Mouse (Mus musculus): Measurements from ENCODE around the gene Macrod2. TPM values are rescaled to one million over a fixed set of nuclear protein-coding genes. Genes with fewer than 3 reads are reported as not detected.

The Macrod2 gene
- total RNA-seq, 2 experiments from 2014 or later = 51.0 to 52.7 TPM

DNA sequence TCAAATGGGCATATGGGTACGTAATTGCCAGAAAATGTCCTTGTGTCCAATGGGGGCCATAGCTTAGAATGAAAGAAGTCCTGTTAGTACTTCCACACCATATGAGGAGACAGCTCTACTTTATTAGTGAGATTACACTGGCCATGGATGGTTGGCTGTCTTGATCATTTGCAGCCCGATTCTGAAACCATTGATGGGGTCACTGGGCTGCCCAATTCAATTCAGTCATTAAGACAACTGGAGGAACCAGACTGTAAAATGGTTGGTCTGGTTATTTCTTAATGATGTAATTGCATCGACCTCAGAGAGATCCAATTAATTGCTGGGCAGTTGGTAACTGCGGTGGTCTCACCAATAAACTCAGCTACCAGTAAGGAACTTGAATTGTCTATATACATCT is 1734.1 kb downstream of the Macrod2 start:
- no peak for DNase-seq (ENCODE audit: low spot score in 2 of 2)

DNA sequence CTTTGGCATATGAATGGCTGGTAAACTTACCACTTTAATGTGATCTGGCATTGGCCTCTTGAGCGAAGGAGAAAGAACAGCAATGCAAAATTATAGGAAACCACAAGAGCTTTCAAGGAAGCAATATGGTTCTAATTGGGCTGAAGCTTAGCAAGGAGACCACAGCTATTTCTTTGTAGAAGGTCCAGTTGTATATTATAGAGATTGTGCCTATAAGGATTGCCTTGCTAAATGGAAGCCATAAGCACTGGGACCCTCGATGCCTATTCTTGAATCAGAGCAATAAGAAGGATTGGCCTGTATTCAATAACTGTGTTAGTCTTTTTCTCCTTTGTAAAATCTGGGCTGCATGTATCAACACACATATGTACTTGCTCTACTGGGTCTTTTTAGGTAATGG is 1754.2 kb downstream of the Macrod2 start:
- DNase-seq (ENCODE audit: low spot score in 2 of 2) = no peak

DNA sequence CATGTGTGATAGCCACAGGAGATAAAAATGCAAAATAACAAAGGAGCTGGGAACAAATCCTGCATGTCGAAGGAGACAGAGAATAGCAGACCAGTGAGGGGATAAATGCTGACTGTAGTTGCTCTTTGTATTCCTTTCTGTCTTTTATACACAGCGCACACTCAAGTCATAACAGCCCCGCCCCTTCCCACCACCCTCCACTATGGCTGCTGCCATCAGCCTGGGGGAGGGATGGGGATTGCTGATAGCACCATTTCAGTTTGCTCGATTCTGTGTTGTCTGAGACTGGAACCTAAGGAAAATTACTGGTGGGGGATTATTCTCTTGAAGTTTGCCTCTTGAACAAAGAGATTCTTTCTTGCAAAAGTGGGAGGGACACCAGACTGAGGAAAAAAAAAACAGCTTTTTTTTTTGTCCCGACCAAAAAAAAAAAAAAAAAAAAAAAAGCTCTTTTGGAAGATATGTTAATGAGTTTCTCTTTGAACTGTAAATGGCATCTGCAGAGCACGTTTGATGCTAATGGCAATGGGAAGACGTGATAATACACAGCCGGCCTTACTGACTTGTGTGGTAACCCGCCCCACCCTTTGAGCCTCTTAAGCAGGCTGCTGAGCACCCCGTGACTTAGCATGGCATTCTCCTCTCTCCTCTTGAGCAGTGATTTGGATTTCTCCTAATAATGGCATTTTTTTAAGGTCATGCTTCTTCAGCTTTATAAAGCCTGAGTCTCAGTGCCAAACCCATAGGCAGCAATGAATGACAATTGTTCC is 1768.6 kb downstream of the Macrod2 start:
- DNase-seq (ENCODE audit: low spot score in 2 of 2) = no peak

DNA sequence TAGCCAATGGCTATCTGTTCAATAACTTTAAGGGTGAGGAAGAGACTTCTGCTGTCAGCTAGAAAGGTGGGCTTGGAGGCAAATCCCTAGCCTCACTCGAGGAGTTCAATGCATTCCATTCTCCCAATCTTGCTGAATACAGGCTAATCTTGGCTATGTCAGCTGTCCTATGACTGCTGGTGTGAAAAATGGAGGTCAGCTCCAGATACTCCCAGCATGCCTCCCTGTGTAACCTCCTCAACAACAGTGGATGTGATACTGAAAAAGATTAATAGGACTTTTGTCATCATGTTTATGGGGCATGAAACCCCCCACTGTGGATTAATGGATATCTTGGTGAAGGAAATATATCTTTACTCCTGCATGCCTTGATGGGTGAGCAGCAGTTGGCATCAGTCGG is 1774.5 kb downstream of the Macrod2 start:
- no peak for DNase-seq (ENCODE audit: low spot score in 2 of 2)

DNA sequence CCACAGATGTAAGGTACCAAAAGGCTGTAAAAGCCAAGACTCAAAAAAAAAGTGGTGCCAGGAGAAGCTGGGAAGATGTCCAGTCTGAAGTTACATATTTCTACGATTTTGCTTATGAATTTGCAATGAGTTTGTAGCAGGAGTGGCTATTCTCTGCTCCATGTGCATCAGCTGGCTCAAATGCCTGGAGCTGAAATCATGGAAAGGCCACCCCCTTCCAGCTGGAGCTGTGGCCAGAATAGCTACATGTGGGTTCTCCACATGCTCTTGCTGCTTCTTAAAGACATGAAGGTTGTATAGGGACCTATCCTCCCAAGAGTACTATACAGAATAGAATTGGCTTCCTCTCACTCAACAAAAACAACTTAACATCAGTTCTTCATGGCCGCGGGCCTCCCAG is 1777.6 kb downstream of the Macrod2 start:
- peak; percentile 36 to 72 for DNase-seq (ENCODE audit: low spot score in 2 of 2)

DNA sequence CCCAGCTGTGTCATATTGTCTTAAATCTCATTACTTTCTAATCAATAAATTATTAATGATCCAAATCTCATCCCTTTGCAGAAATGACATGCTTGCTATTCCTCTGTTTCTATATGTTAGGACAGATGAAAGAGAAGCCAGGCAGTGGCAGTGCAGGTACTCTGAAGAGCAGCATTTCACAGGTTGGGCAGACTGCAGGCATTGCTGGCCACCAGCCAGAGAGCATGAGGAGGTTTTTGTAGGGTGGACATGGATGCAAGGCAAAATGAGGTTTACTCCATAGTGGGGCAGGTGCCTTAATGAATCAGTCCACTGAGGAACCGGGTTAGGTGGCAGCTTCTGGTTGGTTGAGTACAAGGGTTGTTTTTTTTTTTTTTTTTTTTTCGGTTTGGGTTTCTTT is 1778.9 kb downstream of the Macrod2 start:
- no peak for DNase-seq (ENCODE audit: low spot score in 2 of 2)

DNA sequence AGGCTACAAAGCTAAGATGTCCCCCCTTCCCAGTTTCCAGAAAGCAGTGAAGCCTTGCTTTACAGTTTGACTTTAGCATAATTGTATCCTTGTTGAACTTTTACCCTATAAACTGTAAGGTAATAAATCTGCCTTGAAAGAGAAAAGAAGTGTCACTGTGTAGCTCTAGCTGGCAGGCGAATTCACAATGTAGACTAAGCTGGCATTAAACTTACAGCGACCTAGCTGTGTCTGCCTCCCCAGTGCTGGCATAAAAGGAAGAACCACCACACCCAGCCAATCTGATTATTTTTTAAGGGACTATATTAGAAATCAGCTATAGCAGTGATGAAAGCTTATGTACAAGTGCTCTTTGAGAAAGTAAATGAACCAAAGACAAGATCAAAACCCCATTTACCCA is 1791.8 kb downstream of the Macrod2 start:
- DNase-seq (ENCODE audit: low spot score in 2 of 2) = no peak

DNA sequence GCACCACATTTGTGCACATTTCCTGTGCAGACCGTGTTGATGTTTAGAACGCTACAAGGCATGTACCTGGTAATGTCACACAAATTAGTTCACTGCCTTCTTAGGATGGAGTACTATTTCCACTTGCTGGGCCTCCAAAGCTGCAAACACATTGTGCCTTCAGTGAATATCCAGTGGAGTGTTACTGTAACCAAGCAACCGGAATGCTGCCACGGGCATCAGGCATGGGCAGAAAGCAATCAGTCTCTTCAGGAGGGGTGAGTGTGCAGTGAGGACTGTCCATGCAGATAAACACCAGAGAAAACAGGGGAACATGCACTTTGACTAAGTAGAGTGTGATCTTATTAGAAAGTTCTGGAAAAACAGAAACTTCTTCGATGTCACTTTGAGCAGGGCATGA is 1792.3 kb downstream of the Macrod2 start:
- DNase-seq (ENCODE audit: low spot score in 2 of 2) = no peak

DNA sequence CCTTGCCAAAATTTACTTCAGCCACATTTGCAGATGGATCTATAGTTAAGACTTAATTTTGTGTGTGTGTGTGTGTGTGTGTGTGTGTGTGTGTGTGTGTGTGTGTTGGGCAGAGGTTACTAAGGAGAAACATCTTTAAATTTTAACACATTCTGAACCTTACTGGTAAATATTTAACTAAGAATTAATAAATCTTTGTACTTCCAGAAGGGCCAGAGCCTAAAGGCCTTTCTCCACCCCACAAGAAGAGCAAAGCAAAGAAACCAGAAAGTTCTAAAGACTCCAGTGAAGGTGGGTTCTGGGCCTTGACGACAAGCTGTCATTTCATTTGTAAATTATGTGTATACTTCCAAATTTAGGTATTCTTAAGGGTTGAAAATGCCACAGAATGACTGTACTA is 1822.3 kb downstream of the Macrod2 start:
- DNase-seq (ENCODE audit: low spot score in 2 of 2) = no peak

DNA sequence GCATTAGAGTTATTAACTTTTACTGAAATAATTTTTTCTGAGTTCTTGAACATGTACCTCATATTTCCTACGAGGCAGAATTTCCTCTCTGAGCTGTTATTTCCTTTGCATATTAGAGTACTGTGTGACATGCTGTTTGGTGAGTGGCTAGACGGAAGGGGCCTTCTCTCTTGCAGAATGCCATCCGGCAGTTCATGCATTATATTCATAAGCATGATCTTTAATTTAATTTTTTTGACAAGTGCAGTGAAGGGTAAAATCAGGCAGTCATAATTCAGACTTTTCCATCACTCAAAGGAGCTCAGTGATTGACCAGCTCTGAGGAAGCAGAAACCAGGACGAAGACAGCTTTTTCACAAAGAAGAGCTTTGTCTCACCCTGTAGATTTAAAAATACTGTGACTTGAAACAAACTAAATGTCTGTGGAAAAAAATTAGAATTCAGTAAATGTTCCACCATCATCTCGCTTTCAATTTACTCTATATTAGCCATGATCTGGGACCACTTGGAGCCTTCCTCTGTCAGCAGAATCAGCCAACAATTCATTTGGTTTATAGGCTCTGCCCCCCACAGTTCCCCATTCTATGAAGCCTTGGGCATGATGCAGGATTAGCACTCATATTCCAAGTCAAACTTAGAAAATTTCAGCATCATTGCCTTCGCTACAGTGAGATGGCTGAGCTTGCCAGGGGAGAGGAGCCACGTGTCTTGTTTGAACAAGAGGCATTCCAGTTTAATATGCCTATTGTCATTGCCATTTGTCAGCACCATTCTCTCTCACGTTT is 1827.2 kb downstream of the Macrod2 start:
- no peak for DNase-seq (ENCODE audit: low spot score in 2 of 2)

DNA sequence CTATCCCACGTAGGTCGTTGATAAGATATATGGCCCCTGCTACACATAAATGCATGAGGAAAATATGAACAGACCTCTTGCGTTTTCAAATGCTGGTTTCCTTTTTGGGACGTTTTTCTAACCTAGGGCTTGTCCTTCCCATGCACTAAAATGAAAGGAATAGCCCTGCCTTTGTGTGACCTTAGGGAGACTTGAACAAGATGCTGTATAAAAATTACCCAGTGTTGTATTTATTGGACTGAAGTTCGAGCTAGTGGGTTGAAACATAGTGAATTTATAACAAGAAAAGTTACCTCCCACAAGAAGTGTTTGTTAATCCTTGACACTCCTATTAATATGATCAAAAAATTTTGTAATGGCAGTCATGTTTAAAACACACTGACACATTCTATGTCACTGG is 1827.8 kb downstream of the Macrod2 start:
- DNase-seq (ENCODE audit: low spot score in 2 of 2) = no peak

DNA sequence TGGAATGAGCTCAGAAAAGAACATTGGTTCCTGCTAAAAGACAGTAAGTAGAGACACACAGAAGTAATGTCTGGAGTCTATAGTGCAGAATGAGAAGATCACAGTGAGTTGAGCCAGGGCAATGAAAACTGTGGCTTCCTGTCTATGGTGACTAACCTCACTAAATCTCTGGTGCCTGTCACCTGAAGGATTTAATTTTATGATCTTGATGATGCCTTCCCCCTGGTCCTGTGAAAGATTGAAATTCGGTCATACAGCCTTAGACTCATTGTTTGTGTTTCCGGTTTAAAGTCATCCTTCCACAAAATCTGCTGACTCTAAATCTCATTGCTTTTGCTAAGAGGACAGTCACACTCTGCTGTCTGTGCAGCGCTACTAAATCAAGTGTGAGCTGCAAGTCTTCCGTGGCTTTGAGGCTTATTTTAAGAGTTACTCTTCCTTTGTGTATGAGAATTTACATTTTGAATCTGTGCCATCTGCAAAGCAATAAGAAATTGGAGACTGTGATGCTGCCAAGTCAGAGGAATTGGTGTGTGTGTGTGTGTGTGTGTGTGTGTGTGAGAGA is 1836.0 kb downstream of the Macrod2 start:
- no peak for DNase-seq (ENCODE audit: low spot score in 2 of 2)

DNA sequence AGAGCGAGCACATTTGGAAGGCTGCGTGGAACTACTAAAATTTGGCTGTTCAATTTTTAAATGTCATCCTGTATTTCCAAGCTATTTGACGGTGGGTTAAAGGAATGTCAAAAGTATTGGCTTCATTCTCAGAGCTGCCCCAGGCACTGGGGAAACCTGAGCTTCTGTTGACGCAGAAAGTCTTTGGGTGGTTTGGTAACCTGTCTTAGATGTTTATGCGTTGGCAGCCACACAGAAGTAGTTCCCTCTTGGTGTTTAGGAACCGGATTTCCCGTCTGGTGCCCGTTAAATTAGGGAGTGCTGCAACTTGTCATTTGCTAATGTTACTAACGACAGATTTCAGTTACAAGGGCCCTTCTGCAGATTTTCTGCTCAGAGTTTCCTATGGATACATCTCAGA is 1837.7 kb downstream of the Macrod2 start:
- DNase-seq (ENCODE audit: low spot score in 2 of 2) = no peak

DNA sequence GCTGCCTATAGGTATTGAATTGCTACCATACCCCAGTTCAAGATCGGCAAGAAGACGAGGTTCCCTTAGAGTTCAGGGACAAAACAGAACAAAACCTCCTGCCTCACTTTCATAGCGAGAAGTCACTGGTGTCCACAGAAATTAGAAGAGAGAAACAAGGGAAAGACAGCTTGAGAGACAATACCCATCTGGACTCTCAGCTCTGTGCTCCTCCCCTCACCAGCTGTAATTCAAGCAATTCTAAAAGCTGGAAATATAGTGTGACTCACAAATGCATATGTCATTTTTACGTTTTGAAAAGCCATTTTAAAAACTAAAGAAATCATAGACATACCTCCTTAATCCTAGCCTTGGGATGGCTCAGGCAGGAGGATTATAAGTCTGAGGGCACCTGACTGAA is 1848.4 kb downstream of the Macrod2 start:
- DNase-seq (ENCODE audit: low spot score in 2 of 2) = no peak

DNA sequence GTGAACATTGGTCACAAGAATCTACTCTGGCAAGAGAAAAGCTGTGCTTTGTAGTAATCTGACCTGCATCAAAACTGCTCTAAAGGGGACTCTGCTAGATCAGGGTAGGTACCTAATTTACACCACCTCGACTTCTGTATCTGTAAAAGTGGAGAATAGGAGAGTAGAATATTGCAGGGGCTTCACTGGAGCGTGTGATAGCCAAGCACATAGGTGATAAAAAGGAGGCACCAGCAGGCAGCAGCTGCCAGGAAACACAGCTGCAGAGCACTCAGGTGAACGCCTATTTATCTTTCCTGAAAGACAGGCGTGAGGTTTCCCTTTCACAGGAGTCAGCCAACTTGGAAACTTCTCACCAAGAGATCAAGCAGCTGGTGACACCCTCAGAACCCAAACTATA is 1855.3 kb downstream of the Macrod2 start:
- no peak for DNase-seq (ENCODE audit: low spot score in 2 of 2)

DNA sequence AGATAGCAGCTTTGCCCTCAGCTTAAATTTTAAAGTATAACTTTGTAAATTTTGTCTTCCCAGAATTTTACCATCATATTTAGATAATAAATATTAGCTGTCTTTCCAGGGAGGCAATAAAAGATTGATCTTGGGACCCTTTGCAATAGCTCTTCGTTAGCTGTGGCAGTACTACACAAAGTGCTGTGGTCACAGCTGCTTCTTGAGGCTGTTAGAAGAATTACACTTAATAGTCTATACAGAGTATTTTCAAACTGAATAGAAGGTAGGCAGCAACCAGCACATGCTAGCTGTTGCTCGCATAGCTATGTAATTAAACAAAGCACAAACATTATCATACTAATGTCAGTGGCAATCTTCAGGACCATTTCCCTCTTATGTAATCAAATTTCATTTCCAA is 1856.4 kb downstream of the Macrod2 start:
- DNase-seq (ENCODE audit: low spot score in 2 of 2) = no peak

DNA sequence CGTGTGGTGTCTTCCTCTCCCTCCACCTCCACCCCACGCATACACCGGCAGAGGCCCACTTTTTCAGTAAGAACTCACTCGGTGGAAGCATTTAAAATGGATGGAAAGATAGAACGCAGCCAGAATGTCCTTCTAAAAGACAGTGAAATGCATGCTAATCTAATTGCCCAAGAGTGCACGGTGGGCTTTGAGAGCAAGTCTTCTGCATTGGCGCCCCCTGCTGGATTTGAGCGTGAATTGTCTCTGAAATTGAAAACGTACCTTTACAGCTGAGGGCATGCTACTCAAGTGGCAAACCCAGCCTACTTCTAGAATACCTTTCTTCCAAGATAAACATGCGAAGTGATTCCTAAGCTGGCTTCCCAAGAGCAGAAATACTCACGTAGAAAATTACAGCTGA is 1858.8 kb downstream of the Macrod2 start:
- DNase-seq (ENCODE audit: low spot score in 2 of 2) = peak; percentile 87 to 88

DNA sequence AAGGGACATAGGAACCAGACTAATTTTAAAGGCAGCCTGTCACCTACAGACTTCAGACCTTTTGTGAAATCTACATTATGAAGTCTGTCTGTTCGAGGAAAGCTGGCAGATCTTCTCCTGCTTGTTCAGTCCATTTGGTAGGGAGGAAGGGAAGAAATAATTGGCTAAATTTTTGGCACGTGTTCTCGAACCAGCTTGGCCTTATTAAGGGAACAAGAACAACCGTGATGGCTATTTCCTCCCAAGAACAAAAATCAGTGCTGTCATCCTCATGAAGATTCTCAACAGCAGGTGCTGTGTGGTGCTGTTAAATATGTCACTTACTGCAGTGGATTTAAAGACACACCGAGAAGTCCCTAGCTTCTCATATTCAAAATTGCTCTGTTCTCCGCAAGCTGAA is 1859.5 kb downstream of the Macrod2 start:
- DNase-seq (ENCODE audit: low spot score in 2 of 2) = no peak

DNA sequence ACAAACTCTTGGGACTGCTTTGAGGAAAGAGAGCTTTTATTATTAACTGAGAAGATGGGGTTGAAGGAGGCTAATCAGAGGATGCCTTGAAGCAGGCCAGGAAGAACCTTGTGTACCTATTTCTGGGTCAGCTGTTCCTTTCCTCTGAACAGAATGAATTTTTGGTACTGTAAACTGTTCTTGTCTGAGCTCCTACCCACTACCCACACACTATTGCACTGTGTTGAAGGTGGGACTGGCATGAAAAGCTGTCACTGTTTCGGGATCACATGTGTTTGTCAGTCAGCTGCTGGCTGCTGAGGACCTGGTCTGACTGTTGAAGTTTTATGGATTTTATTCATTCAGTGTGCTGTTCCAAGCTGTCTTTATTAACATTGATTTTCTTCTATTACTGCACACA is 1862.4 kb downstream of the Macrod2 start:
- DNase-seq (ENCODE audit: low spot score in 2 of 2) = no peak

DNA sequence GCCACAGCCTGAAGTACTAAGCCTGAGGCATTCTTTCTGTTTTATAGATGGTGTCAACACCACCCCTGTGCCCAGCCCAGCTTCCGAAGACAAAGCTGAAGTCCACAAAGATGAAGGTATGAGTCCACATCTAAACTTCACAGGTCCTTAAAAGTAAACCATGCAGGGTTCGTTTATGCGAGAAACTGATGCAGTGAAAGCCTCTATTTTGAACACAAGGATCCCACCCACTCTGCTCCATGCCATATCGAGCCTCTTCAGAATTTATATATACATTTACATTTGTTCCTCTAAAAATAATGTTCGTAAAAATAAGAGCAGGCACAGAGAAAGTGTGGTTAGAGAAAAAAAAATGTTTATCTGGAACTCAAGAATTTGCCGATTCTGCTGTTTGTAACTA is 1865.9 kb downstream of the Macrod2 start:
- no peak for DNase-seq (ENCODE audit: low spot score in 2 of 2)

DNA sequence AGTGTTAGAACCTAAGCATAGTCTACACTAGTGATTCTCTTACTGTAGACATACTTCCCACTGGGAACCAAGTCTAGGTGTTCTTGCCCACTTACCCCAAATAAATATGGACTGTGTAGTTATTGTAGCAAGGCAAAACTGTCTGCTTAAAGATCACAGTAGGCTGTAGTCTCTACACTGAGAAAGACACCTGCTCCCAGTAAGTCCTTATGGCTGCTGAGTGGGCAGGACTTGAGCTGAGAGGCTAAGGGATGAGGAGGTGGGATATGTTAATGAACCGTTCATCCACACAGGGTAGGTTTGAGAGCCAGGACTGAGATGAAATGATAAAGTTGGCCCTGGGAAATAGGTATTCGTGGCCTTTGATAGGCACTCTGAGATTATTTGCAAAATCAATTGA is 1869.6 kb downstream of the Macrod2 start:
- no peak for DNase-seq (ENCODE audit: low spot score in 2 of 2)

DNA sequence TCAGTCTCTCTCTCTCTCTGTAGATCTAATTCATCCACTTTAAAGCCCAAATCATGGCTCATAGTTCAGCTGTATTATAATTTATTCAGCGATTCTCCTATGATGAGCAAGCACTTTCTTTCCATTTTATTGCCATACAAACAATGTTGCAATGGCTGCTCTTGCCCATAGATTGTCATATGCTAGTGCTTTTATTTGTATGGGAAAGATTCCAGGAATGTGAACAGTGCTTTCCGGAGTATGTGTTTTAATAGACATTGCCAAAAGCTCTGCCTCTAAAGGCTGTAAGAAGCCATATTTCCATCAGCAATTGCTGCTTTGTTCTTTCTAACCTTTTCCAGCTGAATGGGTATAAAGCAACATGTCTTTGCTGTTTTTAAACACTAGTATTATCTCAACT is 1872.7 kb downstream of the Macrod2 start:
- DNase-seq (ENCODE audit: low spot score in 2 of 2) = no peak

DNA sequence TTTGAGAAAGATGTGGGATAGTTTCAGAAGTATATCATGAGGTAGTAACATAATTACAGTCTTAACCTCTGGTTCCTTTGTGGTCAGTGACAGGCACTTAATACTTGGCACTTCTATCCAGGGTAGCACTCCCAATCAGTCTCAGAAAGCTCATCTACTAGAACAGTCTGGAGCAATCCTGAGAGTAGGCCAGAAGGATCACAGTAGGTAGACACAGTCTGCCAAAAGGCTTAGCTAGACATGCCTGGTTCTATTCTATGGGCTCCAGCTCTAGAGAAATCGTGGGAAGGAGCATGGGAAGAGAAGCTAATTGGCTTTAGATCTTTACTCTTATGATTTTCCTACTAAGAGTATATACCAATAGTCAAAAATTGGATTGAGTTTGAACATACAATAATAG is 1891.7 kb downstream of the Macrod2 start:
- no peak for DNase-seq (ENCODE audit: low spot score in 2 of 2)
